Mouse (Mus musculus): ENCODE measurements around the gene Srrm1. TPM values are rescaled to one million over a fixed set of nuclear protein-coding genes. Genes with fewer than 3 reads are reported as not detected.
A peak's percentile ranks its signal among the peaks of the same experiment; 100 is the strongest.

Gene Srrm1
- total and polyA plus RNA-seq, 3 experiments = 26.9 to 285 (median 138) TPM

DNA sequence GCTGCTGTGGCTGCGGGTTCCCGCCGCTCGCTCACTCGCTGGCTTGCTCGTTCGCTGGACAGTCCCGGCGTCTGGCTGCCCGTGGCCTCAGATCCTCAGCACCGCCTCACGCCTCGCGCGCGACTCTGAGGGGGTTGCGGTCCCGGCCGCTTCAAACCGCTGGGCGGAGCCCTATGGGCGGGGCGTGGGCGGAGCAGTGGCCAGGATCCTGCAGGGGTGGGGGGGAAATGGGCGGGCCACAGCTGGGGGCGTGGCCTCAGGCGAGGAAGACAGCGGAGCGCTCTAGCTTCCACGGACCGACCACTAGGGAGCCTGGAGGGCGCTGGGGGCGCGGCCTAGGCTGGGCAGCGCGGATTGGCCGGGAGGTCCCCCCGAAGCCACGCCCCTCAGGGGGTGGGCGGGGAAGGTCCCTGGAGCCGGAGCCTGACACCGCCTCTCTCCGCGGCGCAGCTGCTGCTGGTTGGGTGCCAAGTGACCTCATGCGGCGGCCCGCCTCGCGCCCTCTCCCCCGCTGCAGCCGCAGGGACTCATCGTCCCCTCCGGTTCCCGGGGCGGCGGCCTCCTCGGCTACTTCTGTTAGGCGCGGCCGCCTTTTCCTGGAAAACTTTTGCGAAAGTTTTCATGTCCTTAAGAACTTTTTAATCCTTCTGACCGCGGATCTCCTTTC, 80.3 kb downstream of the Srrm1 start, which contains the start of gene Clic4 (continued):
- TF ChIP-seq NRF1 (IDR thresholded peaks at IDR 0.05; ENCODE audit: insufficient read depth, low read depth, low read length, poor library complexity, severe bottlenecking) (peak; percentile 34; the same call in 1 of the 2 replicates), JUND (IDR thresholded peaks at IDR 0.05; ENCODE audit: low read depth, low read length) (no peak), MAX (IDR thresholded peaks at IDR 0.05; ENCODE audit: low read length) (0 out of 2 replicates have a peak, but pooled peaks have one; percentile 36)

DNA sequence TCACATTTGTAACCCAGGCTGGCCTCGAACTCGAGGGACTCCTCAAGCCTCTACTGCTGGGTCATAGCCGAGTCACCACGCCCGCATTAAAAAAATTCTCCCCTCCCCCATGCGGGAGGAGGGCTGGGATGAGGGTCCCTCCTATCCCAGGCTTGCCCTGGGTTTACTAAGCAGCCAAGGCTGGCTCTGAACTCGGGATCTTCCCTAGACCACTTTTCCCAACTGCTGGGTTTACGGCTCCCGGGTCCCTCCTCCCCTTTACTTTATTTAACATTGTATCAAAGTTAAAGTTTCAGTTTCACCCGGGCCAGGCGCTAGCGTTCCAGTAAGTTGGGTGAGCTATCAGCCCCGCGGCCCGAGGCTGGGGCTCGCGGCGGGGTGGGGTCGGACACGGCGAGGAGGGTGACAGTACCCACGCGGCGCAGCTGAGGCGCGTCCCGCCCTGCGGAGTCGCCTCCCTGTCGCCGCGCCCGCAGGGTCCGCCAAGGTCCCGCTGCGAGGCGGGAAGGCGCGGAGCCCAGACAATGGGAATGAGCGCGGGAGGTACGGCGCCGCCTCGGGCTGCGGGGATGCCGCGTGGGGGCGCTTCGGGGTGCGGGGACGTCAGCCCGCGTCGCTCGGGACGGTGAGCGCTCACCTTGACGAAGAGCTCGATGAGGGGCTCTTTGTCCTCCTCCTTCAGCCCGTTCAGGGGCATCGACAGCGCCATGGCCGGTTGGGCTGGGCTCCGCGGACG, 81.1 kb downstream of the Srrm1 start:
- peaks cover 22 to 28% of the 10 kb centered on the region in 2 experiments for H3K4me1 ChIP-seq (ENCODE audit: control insufficient read depth in 1 of 2, insufficient read depth in 2 of 2, low read length in 2 of 2)
- DNase-seq (ENCODE audit: low read depth, low spot score) = peak; percentile 78

More for the DNA sequence above, 81.1 kb downstream of the Srrm1 start:
- Histone ChIP-seq H3K27ac (ENCODE audit: control insufficient read depth, low read depth, low read length) (peak overlapping the region; percentile 85), H3K4me3 (ENCODE audit: control insufficient read depth in 1 of 2, insufficient read depth in 1 of 2, low read depth in 2 of 2, low read length in 2 of 2) (peak overlapping the region; percentile 78 to 93), H3K9me3 (replicated peaks; ENCODE audit: insufficient read depth, low read length) (no peaks in the 10 kb centered on the region), H3K9ac (ENCODE audit: control insufficient read depth, low read depth, low read length, poor library complexity, severe bottlenecking) (peak overlapping the region; percentile 95), H3K79me2 (ENCODE audit: control insufficient read depth, insufficient read depth, low read length, poor library complexity) (peaks cover 49% of the 10 kb centered on the region), H3K27me3 (ENCODE audit: control insufficient read depth in 1 of 2, insufficient read depth in 2 of 2, low read length in 2 of 2) (no peaks in the 10 kb centered on the region), H3K36me3 (ENCODE audit: control insufficient read depth in 1 of 2, insufficient read depth in 2 of 2, low read length in 2 of 2) (peaks cover 4 to 28% of the 10 kb centered on the region in 2 experiments; a peak in 3 of 4 replicates)
- TF ChIP-seq NRF1 (IDR thresholded peaks at IDR 0.05; ENCODE audit: insufficient read depth, low read depth, low read length, poor library complexity, severe bottlenecking) = no peak
- TF ChIP-seq MAFK (IDR thresholded peaks at IDR 0.05; ENCODE audit: borderline replicate concordance, low read depth, low read length) = no peak
- TF ChIP-seq POLR2A (IDR thresholded peaks at IDR 0.05; ENCODE audit: control insufficient read depth in 1 of 2, insufficient read depth in 1 of 2, low read depth in 1 of 2, low read length in 2 of 2, poor library complexity in 1 of 2) = no peak
- TF ChIP-seq MYC (IDR thresholded peaks at IDR 0.05; ENCODE audit: low read depth, low read length) = 0 out of 2 replicates have a peak, but pooled peaks have one; percentile 11
- peak; percentile 78 for TF ChIP-seq ZNF384 (IDR thresholded peaks at IDR 0.05; ENCODE audit: low read depth, low read length)
- peak; percentile 3 to 18; a peak in 1 of 4 replicates for TF ChIP-seq EP300 (IDR thresholded peaks at IDR 0.05; ENCODE audit: low read depth in 1 of 2, low read length in 2 of 2)
- peak; percentile 30; the same call in 1 of the 2 replicates for TF ChIP-seq CHD1 (IDR thresholded peaks at IDR 0.05; ENCODE audit: low read depth, low read length)
- no peak for TF ChIP-seq KAT2A (conservative IDR thresholded peaks at IDR 0.05; ENCODE audit: low read depth, low read length)
- peak in 1 of 3 experiments; percentile 22; a peak in 1 of 6 replicates for TF ChIP-seq CTCF (IDR thresholded peaks at IDR 0.05 in 2 of 3, conservative IDR thresholded peaks at IDR 0.05 in 1 of 3; ENCODE audit: control insufficient read depth in 1 of 3, insufficient read depth in 1 of 3, low read depth in 2 of 3, low read length in 3 of 3, poor library complexity in 1 of 3, severe bottlenecking in 1 of 3)
- TF ChIP-seq MAX (IDR thresholded peaks at IDR 0.05; ENCODE audit: low read length) = peak; percentile 43; the same call in 1 of the 2 replicates
- no peak for TF ChIP-seq ETS1 (IDR thresholded peaks at IDR 0.05; ENCODE audit: low read depth, low read length)
- TF ChIP-seq MAZ (IDR thresholded peaks at IDR 0.05; ENCODE audit: low read depth, low read length) = peak; percentile 53; the same call in 1 of the 2 replicates
- TF ChIP-seq ZC3H11A (IDR thresholded peaks at IDR 0.05; ENCODE audit: low read depth, low read length) = no peak
- TF ChIP-seq CHD2 (IDR thresholded peaks at IDR 0.05; ENCODE audit: low read length) = no peak; the same call in 1 of the 2 replicates
- no peak for TF ChIP-seq TCF12 (IDR thresholded peaks at IDR 0.05; ENCODE audit: low read depth, low read length)
- TF ChIP-seq TAL1 (IDR thresholded peaks at IDR 0.05; ENCODE audit: low read length) = no peak
- TF ChIP-seq MEF2A (IDR thresholded peaks at IDR 0.05; ENCODE audit: extremely low read depth, insufficient replicate concordance, low read depth, low read length, poor library complexity, severe bottlenecking) = no peak
- TF ChIP-seq POLR2AphosphoS2 (IDR thresholded peaks at IDR 0.05; ENCODE audit: low read length) = no peak
- TF ChIP-seq BHLHE40 (IDR thresholded peaks at IDR 0.05; ENCODE audit: borderline replicate concordance, low read depth, low read length) = no peak
- peak; percentile 1; the same call in 1 of the 2 replicates for TF ChIP-seq SMC3 (IDR thresholded peaks at IDR 0.05; ENCODE audit: low read depth, low read length)
- TF ChIP-seq E2F4 (IDR thresholded peaks at IDR 0.05; ENCODE audit: borderline replicate concordance, low read depth, low read length) = peak; percentile 6; the same call in 1 of the 2 replicates
- no peak for TF ChIP-seq ZKSCAN1 (IDR thresholded peaks at IDR 0.05; ENCODE audit: low read depth, low read length)
- TF ChIP-seq MYB (IDR thresholded peaks at IDR 0.05; ENCODE audit: low read depth, low read length) = no peak
- TF ChIP-seq MXI1 (IDR thresholded peaks at IDR 0.05; ENCODE audit: low read depth, low read length) = no peak; the same call in none of the 2 replicates
- no peak for TF ChIP-seq GABPA (IDR thresholded peaks at IDR 0.05; ENCODE audit: low read depth, low read length)
- TF ChIP-seq RCOR1 (IDR thresholded peaks at IDR 0.05; ENCODE audit: low read depth, low read length) = no peak
- no peak for TF ChIP-seq RAD21 (IDR thresholded peaks at IDR 0.05; ENCODE audit: low read depth, low read length)
- TF ChIP-seq SIN3A (IDR thresholded peaks at IDR 0.05; ENCODE audit: low read length) = peak; percentile 47
